In genomic region chr13:109136405-109136804, GRCm38 (mm10) we compare ENCODE assay signal across 20 mouse cellular contexts.
DNase-seq lines count a peak whose midpoint lies in the region; ATAC-seq and TF ChIP-seq lines count a peak whose summit lies in the region.
"Had no signal": no experiment of that assay in that cellular context is flagged by ENCODE, and none has a peak within 500 bp of the region (broad histone marks: within the 10 kb centered on the region; RNA-seq: fewer than 3 reads in every experiment).

No protein-coding gene starts in this region.

- TF ChIP-seq POLR2A in brain, embryonic 14.5 days (IDR thresholded peaks at IDR 0.05; ENCODE audit: borderline replicate concordance, extremely low read depth, insufficient read depth, insufficient read length, poor library complexity, severe bottlenecking): no peak

- H3K36me3 ChIP-seq in forebrain, embryonic 13.5 days (ENCODE audit: poor library complexity, severe bottlenecking): no peaks in the 10 kb centered on the region
- H3K36me3 ChIP-seq in forebrain, embryonic 12.5 days (replicated peaks): no peaks in the 10 kb centered on the region
- H3K36me3 ChIP-seq: hindbrain, embryonic 12.5 days; liver, embryonic 13.5 days; lung, embryonic 15.5 days; neural tube, embryonic 12.5 days had no signal

- TF ChIP-seq CTCF in brain, embryonic 14.5 days (IDR thresholded peaks at IDR 0.05; ENCODE audit: borderline replicate concordance, extremely low read depth, insufficient read depth, insufficient read length): no peak

- WGBS in forebrain, embryonic 13.5 days: 65% methylated on average over 4 of the region's 4 CpGs
- WGBS in forebrain, embryonic 12.5 days: 69% methylated on average over 4 of the region's 4 CpGs

- no peaks in the 10 kb centered on the region for H3K9me3 ChIP-seq in forebrain, embryonic 13.5 days (replicated peaks)
- H3K9me3 ChIP-seq in forebrain, embryonic 12.5 days: no peaks in the 10 kb centered on the region
- H3K9me3 ChIP-seq: hindbrain, embryonic 12.5 days; liver, embryonic 13.5 days; lung, embryonic 15.5 days; neural tube, embryonic 12.5 days had no signal

- H3K9ac ChIP-seq in forebrain, embryonic 13.5 days: no peak overlapping the region
- H3K9ac ChIP-seq in forebrain, embryonic 12.5 days: no peak overlapping the region
- H3K9ac ChIP-seq: hindbrain, embryonic 12.5 days; liver, embryonic 13.5 days; lung, embryonic 15.5 days; neural tube, embryonic 12.5 days had no signal

- H3K4me3 ChIP-seq in forebrain, embryonic 13.5 days: no peak overlapping the region
- H3K4me3 ChIP-seq in forebrain, embryonic 12.5 days (replicated peaks): no peak overlapping the region
- H3K4me3 ChIP-seq: hindbrain, embryonic 12.5 days; left cerebral cortex, adult 2 months; liver, embryonic 13.5 days; lung, embryonic 15.5 days; neural tube, embryonic 12.5 days had no signal

- no peak overlapping the region for H3K4me2 ChIP-seq in forebrain, embryonic 13.5 days
- H3K4me2 ChIP-seq in forebrain, embryonic 12.5 days: no peak overlapping the region
- H3K4me2 ChIP-seq: hindbrain, embryonic 12.5 days; liver, embryonic 13.5 days; lung, embryonic 15.5 days; neural tube, embryonic 12.5 days had no signal

- H3K27ac ChIP-seq in forebrain, embryonic 13.5 days: no peak overlapping the region
- H3K27ac ChIP-seq in forebrain, embryonic 12.5 days: no peak overlapping the region
- H3K27ac ChIP-seq: hindbrain, embryonic 12.5 days; left cerebral cortex, adult 2 months; liver, embryonic 13.5 days; lung, embryonic 15.5 days; neural tube, embryonic 12.5 days had no signal

- DNase-seq in layer of hippocampus, adult 18-20 months (ENCODE audit: low spot score in 2 of 2): peak; percentile 25 to 55
- no peak for DNase-seq in layer of hippocampus, adult 9-10 months (ENCODE audit: low spot score)
- DNase-seq in brain, embryonic 14.5 days (ENCODE audit: low read depth): peak; percentile 63
- DNase-seq in cerebellum, postnatal 36 days: peak; percentile 34 to 44
- DNase-seq in thymus, postnatal 36 days: no peak
- DNase-seq: adrenal gland, postnatal 10 days; B cell, adult 2 months; embryo, embryonic 11 days; gastrocnemius, postnatal 36 days; kidney, postnatal 10 days; liver, embryonic 13.5 days; right cerebral cortex, postnatal 14 days had no signal

- ATAC-seq in forebrain, embryonic 13.5 days: 0 out of 2 replicates have a peak, but pooled peaks have one; percentile 51
- ATAC-seq in forebrain, embryonic 12.5 days (ENCODE audit: low FRiP score): no peak
- ATAC-seq in megakaryocyte-erythroid progenitor cell, adult 5-6 weeks (replicated peaks; ENCODE audit: low FRiP score, low TSS enrichment, poor library complexity, severe bottlenecking): no peak
- ATAC-seq: intestine, postnatal 0 days had no signal

- no peaks in the 10 kb centered on the region for H3K27me3 ChIP-seq in forebrain, embryonic 13.5 days
- H3K27me3 ChIP-seq in forebrain, embryonic 12.5 days: no peaks in the 10 kb centered on the region
- H3K27me3 ChIP-seq: hindbrain, embryonic 12.5 days; liver, embryonic 13.5 days; lung, embryonic 15.5 days; neural tube, embryonic 12.5 days had no signal

- H3K4me1 ChIP-seq in forebrain, embryonic 13.5 days: no peaks in the 10 kb centered on the region
- H3K4me1 ChIP-seq in forebrain, embryonic 12.5 days: no peaks in the 10 kb centered on the region
- H3K4me1 ChIP-seq: hindbrain, embryonic 12.5 days; liver, embryonic 13.5 days; lung, embryonic 15.5 days; neural tube, embryonic 12.5 days had no signal

Comparison
In these comparisons a context has a peak if more than half of its experiments do, and no peak if none do; other contexts are left out.
1. DNase-seq: peak in layer of hippocampus, adult 18-20 months (2 of 2), brain, embryonic 14.5 days (single experiment) and cerebellum, postnatal 36 days (2 of 2); none in layer of hippocampus, adult 9-10 months (single experiment) and thymus, postnatal 36 days (0 of 2).